Mouse (Mus musculus) stomach, postnatal 0 days (tissue): Measurements from ENCODE around the gene Npy. TPM values are rescaled to one million over a fixed set of nuclear protein-coding genes. Genes with fewer than 3 reads are reported as not detected.

ENCODE experiments used
- ATAC-seq: fragments of 200-750 bp; cut with Nextera tagmentation; 2 replicates; pipeline ENCODE4 v1.8.0; 2017; ENCODE audit not compliant: low FRiP score, low TSS enrichment
- DNase-seq: peaks from one replicate; pipeline ENCODE4 v3.0.0-alpha.2; 2016; ENCODE audit warnings: low spot score
- H3K27ac ChIP-seq: fragments of 300-500 bp; sonication (generic); replicated peaks from 2 replicates; pipeline ENCODE4 v1.5.1; 2014; ENCODE audit warnings: mild to moderate bottlenecking, control low read depth
- H3K27me3 ChIP-seq: fragments of 300-500 bp; sonication (generic); 2 replicates; pipeline ENCODE4 v1.6.1; 2014; ENCODE audit warnings: low read length; ENCODE audit not compliant: control insufficient read depth, insufficient read depth
- H3K36me3 ChIP-seq: fragments of 300-500 bp; sonication (generic); 2 replicates; pipeline ENCODE4 v1.6.1; 2014; ENCODE audit warnings: low read length, mixed read lengths; ENCODE audit not compliant: control insufficient read depth, insufficient read depth
- H3K4me1 ChIP-seq: fragments of 300-500 bp; sonication (generic); replicated peaks from 2 replicates; pipeline ENCODE4 v1.6.1; 2014; ENCODE audit warnings: antibody characterized with exemption; ENCODE audit not compliant: control insufficient read depth, insufficient read depth
- H3K4me2 ChIP-seq: fragments of 300-500 bp; sonication (generic); replicated peaks from 2 replicates; pipeline ENCODE4 v1.6.1; 2014; ENCODE audit warnings: low read depth, mild to moderate bottlenecking, control low read depth, moderate library complexity
- H3K4me3 ChIP-seq: fragments of 300-500 bp; sonication (generic); 2 replicates; pipeline ENCODE4 v1.5.1; 2014; ENCODE audit warnings: low read depth, low read length, control low read depth
- H3K9ac ChIP-seq: fragments of 300-500 bp; sonication (generic); 2 replicates; pipeline ENCODE4 v1.6.1; 2014; ENCODE audit warnings: mild to moderate bottlenecking, low read length, control low read depth, mixed read lengths
- H3K9me3 ChIP-seq: fragments of 300-500 bp; sonication (generic); 2 replicates; pipeline ENCODE4 v1.6.1; 2016; ENCODE audit warnings: low read length; ENCODE audit not compliant: control insufficient read depth
- CTCF ChIP-seq: IDR thresholded peaks from 2 replicates; pipeline ENCODE4 v1.5.1; 2016; ENCODE audit warnings: antibody characterized with exemption, low read depth, mild to moderate bottlenecking, moderate library complexity
- EP300 ChIP-seq: optimal IDR thresholded peaks from 2 replicates; pipeline ENCODE3; 2016; ENCODE audit warnings: antibody characterized with exemption
- WGBS: fragments of 180-500 bp; shearing (Covaris S2); extraction: QIAGEN DNeasy Blood & Tissue Kit; methylation state at CpG from one replicate; pipeline ENCODE4 v1.1.7; 2014; 5-methylcytosine and 5-hydroxymethylcytosine counted together
- polyA plus RNA-seq: library from polyadenylated mRNA; unstranded; fragments of >200 nt; fragmentation: Nextera tagmentation; extraction: Ambion mirVana; gene quantifications from 2 replicates; pipeline ENCODE4 v1.2.1, GENCODE M21; 2015

Gene Npy
- polyA plus RNA-seq, 1 experiment from 2014 or later: 4.5 TPM

DNA sequence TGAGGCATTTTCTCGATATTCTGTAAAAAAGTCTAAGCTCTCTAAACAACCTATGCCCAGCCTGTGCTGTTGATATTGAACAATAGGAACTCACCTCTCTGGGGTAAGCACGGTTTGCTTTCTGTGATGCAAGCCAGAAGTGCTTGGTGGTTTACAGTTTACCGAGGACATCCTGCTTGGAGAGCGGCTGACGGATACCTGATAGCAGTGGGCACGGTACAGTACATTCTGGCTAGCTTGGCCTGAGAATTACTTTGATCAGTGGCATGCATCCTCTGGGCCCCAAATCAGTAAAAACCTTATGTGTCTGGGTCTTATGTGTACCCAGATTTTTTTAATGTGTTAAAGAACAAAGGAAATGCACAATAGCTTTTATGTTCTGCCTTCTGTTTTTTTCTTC, 45.1 kb downstream of the Npy start:
- H3K27me3 ChIP-seq: no peaks in the 10 kb centered on the region
- DNase-seq (no peak), ATAC-seq (no peak)
- H3K9me3 ChIP-seq: no peaks in the 10 kb centered on the region
- H3K27ac ChIP-seq: no peak overlapping the region
- TF ChIP-seq CTCF (no peak), EP300 (no peak)
- H3K4me2 ChIP-seq: no peak overlapping the region
- no peak overlapping the region for H3K4me3 ChIP-seq
- no peaks in the 10 kb centered on the region for H3K4me1 ChIP-seq
- H3K36me3 ChIP-seq: no peaks in the 10 kb centered on the region
- H3K9ac ChIP-seq: no peak overlapping the region
- 54% methylated on average over 6 of the region's 6 CpGs for WGBS

GRCm38 (mm10) chr6:49871071-49871470, 48.6 kb downstream of the Npy start:
- DNase-seq (no peak), ATAC-seq (no peak)
- Histone ChIP-seq H3K36me3 (no peaks in the 10 kb centered on the region), H3K4me2 (no peak overlapping the region), H3K4me1 (no peaks in the 10 kb centered on the region), H3K27me3 (no peaks in the 10 kb centered on the region), H3K4me3 (no peak overlapping the region), H3K9ac (no peak overlapping the region), H3K9me3 (no peaks in the 10 kb centered on the region), H3K27ac (no peak overlapping the region)
- no peak for TF ChIP-seq EP300
- no peak for TF ChIP-seq CTCF
- 94% methylated on average over 6 of the region's 6 CpGs for WGBS

- H3K4me3 ChIP-seq: no peak overlapping the region
- 62% methylated on average over 1 of the region's 1 CpGs for WGBS
- DNase-seq (no peak), ATAC-seq (no peak)
- no peaks in the 10 kb centered on the region for H3K27me3 ChIP-seq
- no peak overlapping the region for H3K27ac ChIP-seq
- no peak overlapping the region for H3K4me2 ChIP-seq
- no peaks in the 10 kb centered on the region for H3K9me3 ChIP-seq
- TF ChIP-seq CTCF (no peak), EP300 (no peak)
- no peaks in the 10 kb centered on the region for H3K36me3 ChIP-seq
- no peak overlapping the region for H3K9ac ChIP-seq
- no peaks in the 10 kb centered on the region for H3K4me1 ChIP-seq
These were observed 51.0 kb downstream of the Npy start for GRCm38 (mm10) chr6:49873556-49873955.

DNA sequence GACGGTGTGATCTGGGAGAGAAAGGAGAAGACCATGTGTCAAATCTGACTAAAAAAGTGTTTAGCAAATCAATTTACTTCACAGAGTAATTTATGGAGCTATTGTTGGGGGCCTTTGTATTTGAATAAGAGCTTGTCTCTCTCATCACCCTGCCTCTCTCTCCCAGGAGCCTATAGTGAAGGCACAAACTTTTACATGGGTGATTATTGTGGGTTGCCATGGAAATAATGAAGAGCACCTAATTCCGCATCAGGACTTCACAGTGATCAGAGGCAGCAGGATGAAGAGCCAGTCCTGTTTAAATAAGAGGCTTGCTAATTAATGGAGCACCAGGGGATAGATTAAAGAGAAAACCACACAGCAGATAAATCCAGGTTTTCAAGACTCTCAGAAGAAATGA, 52.6 kb downstream of the Npy start:
- Histone ChIP-seq H3K36me3 (no peaks in the 10 kb centered on the region), H3K27ac (no peak overlapping the region), H3K9me3 (no peaks in the 10 kb centered on the region), H3K4me1 (no peaks in the 10 kb centered on the region), H3K27me3 (no peaks in the 10 kb centered on the region), H3K9ac (no peak overlapping the region), H3K4me2 (no peak overlapping the region), H3K4me3 (no peak overlapping the region)
- 78% methylated on average over 2 of the region's 2 CpGs for WGBS
- DNase-seq (no peak), ATAC-seq (no peak)
- TF ChIP-seq CTCF (no peak), EP300 (no peak)

GRCm38 (mm10) chr6:49875791-49876190, 53.3 kb downstream of the Npy start:
- H3K9me3 ChIP-seq: no peaks in the 10 kb centered on the region
- no peaks in the 10 kb centered on the region for H3K36me3 ChIP-seq

More at GRCm38 (mm10) chr6:49875791-49876190, 53.3 kb downstream of the Npy start:
- no peak overlapping the region for H3K9ac ChIP-seq
- H3K27me3 ChIP-seq: no peaks in the 10 kb centered on the region
- no peak overlapping the region for H3K4me3 ChIP-seq
- TF ChIP-seq CTCF: no peak
- TF ChIP-seq EP300: no peak
- DNase-seq (no peak), ATAC-seq (no peak)
- no peak overlapping the region for H3K27ac ChIP-seq
- H3K4me2 ChIP-seq: no peak overlapping the region
- H3K4me1 ChIP-seq: no peaks in the 10 kb centered on the region
- WGBS: 57% methylated on average over 6 of the region's 6 CpGs
